Mouse (Mus musculus) megakaryocyte-erythroid progenitor cell, adult 5-6 weeks (primary cell): ENCODE results near the gene Psmd13. TPM values are rescaled to one million over a fixed set of nuclear protein-coding genes. Genes with fewer than 3 reads are reported as not detected.

Source experiments
- ATAC-seq: replicated peaks from 2 replicates; pipeline ENCODE4 v1.8.0; 2016; ENCODE audit warnings: mild to moderate bottlenecking, inconsistent platforms; ENCODE audit not compliant: severe bottlenecking, poor library complexity, low FRiP score, low TSS enrichment
- total RNA-seq, 2 experiments: library from RNA; stranded (forward) in 1 of 2; stranded (reverse) in 1 of 2; fragments of 200-1000, 215-1000 nt in 1 of 2; fragments of >200 nt in 1 of 2; fragmentation: Nextera tagmentation in 1 of 2; gene quantifications; 2 replicates each; pipeline ENCODE4 v1.2.3; 2014 to 2017

Gene Psmd13
- total RNA-seq, 2 experiments from 2014 or later, result 86.3 to 203 TPM

DNA sequence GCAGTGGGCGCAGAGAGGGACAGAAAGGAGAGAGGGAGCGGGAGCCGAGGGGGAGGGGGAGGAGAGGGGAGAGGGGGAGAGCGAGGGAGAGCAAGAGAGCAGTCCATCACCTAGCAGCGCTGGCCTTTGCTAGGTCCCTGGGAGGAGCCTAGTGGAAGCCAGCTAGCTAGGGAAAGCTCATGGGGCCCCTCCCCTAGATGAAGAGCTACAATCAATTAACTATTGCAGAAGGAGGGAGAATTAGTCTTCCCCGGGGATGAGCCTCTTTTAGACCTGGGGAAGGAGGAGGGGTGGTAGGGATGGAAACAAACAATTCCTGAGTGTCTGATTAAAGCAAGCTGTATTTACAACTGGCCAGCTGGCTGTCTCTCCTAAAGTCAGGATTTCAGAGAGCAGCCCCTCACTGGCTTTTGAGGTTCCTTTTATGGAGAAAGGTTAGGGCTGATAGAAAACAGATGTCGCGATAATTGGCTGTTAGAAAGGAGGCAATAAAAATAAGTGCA lies 58.0 kb downstream of the Psmd13 start:
- ATAC-seq, result no peak

DNA sequence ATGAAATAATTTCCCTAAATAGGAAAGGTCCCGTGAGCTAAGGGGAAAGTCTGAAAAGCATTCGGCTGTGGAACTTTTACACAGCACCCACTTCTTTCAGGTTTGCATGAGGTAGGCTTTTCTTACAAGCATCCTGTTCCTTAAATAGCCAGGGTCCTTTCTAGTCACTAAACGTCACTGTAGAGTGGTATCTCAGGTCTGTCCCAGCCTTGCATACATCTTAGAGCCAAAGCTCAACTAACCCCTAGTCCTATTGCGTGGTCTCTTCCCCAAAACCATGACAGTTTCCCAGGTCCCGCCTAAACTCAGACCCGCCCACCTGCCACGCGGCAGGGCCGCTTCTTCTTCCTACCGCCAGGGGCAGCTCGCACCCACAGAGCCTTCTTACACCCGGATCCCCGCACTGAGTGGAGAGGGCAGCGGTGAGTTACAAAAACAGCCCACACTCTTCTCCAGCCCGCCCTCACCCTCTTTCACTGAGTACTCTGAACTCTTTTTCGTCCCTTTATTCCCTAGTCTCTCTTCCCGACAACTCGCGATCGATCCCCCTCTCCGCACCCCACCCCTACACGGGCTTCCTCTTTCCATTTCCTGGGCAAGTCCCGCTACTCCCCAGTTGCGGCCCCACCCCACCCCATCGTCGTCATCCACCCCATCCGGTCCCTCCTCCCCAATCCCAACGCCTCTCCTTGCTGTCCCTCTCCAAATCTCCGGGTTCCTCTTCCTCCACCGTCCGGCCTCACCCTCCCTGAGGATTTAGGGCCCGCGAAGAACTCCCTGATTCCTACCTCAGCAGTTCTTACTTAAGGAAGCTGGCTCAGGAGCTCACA lies 59.7 kb downstream of the Psmd13 start, which contains the start of gene Pgghg:
Gene Pgghg (plus strand): TSS at position 170 of the 830 bp plus-strand sequence.
- peak; percentile 91 for ATAC-seq

DNA sequence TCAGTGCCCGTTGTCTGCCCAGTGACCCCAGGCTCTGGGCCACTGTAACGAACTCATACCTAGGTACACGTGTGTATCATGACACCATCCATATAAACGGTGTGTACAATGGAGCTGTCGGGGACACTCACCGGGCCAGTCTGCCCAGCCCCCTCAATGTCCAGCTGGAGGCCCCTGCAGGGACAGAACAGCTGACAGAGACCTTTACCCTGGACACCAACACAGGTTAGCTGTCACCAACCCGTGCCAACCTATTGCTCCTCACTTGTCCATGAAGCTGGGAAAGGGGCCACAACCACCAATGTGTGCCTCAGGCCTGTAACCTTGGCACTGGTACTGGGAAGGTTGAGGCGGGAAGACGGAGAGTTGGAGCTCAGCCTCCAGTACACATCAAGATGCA lies 60.6 kb downstream of the Psmd13 start:
- ATAC-seq, result no peak

DNA sequence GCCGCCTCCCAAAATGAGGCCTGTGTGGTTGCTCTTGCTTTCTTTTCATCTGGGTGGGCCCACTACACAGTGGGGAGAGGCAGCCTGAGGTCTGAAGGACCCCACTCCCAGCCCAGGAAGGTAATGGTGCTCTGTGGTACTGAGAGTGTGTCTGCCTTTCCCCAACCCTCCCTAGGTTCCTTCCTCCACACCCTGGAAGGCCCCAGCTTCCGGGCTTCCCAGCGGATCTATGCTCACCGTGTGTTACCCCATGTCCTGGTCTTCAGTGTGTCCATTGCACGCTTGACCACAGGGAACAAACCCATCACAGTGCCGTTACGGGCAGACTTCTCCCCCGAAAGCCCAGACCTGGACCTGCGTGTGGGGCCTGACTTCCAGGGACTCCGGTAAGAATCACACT lies 61.0 kb downstream of the Psmd13 start:
- no peak for ATAC-seq

DNA sequence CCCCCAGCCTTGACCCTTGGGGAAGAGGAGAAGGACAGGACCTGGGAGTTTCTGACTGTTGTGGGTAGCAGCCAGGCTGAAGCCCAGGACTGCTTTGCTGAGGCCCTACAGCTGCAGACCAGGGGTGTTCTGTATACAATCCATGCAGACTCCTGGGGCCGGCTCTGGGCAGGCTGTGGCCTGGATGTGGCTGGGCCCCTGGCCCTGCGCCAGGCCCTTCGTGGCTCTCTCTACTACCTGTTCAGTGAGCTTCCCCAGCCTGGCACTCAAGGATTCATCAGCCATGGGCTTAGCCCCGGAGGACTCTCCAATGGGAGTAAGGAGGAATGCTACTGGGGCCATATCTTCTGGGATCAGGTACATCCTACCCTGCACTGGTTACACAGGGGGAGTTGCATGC lies 61.6 kb downstream of the Psmd13 start:
- ATAC-seq, result no peak

DNA sequence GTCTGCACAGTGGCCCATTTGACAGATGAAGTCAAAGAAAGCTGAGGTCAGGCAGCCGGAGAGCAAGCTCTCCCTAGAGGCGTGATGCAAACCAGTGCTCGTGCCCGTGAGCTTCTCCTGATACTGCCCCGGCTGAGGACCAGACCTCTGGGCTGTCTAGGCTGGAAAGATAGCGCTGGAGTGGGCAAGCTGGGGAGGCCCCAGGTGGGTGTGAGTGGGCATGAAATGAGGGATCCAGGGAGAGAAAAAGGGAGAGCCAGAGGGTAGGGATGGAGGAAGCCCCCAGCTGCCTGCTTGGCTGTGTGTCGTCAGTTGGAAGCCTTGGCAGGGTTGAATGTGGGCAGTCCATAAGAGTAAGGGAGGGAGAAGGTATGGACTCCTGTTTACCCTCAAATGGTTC lies 62.5 kb downstream of the Psmd13 start:
- no peak for ATAC-seq

DNA sequence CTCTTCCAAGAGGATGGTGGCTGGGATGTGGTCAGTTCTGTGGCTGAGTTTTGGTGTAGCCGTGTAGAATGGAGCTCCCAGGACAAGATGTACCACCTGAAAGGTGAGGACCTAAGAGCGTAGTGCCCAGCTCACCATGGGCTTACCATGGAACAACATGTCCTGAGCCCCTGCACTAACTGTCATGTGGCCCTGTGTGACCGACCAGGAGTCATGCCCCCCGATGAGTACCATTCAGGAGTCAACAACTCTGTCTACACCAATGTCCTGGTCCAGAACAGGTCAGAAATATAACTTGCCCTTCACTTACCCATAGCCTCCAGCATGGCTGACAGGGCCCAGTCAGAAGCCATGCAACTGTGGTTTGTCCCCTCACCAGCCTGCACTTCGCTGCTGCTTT lies 63.5 kb downstream of the Psmd13 start:
- ATAC-seq, result no peak

DNA sequence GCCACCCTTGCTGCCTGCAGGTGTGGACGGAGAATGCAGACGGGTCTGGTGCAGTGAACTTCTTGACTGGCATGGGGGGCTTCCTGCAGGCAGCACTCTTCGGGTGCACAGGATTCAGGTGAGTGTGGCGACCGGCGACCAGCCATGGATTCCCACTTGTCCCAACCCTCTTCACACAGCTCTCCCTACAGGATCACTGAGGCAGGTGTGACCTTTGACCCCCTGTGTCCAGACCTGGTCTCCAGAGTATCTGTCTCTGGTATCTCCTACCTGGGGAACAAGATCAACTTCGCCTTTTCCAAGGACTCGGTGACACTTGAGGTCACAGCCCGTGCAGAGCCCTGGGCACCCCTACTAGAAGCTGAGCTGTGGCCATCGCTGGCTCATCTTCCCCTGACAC lies 64.5 kb downstream of the Psmd13 start:
- ATAC-seq, result no peak

DNA sequence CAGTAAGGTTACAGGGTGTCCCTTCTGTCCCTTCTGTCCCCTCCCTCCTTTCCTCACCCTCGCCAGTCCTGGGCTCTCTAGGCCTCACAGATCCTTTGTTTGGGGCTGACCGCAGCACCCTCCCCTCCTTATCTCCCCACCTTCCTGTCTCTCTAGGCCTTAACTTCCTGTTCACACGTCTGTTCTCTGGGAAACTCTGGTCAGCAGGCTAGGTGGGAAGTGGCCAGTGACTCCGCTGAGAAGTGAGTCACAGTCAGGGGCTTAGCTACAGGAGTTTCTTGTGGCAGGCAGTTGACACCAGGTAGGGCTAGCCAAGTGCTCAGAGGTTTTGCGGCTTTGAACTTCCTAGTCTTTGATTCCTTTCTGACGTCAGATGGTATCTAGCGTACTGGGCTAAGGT lies 65.2 kb downstream of the Psmd13 start:
- 0 out of 2 replicates have a peak, but pooled peaks have one; percentile 5 for ATAC-seq

DNA sequence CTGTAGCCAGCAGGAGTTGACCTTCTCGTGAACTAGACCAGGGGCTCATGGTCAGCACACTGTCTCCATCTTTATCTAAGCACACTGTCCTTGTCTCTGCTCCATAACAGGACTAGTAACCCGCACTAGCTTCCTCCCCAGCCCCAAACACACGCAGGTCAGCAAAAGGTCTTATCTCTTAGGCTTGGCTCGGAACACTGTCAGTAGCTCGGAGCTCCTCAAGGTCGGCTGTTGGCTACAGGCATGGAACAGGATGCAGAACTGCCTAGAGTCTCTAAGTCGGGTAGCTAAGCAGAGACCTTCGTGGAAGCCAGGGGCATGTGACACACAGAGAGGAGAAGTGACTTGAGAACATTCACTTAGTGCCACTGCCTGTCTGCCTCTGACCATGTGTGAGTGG lies 66.4 kb downstream of the Psmd13 start:
- ATAC-seq, result no peak

Other genes with a start within 250 kb of the Psmd13 start
- gene Olfr53, start 235.5 kb upstream of the Psmd13 start, total RNA-seq (2014; fragmentation: Nextera tagmentation), result not detected in 2 replicates
- not detected in 2 replicates for gene Olfr53, start 235.5 kb upstream of the Psmd13 start, total RNA-seq (2017)
- gene Olfr539, start 222.0 kb upstream of the Psmd13 start, total RNA-seq (2014; fragmentation: Nextera tagmentation), result not detected in 2 replicates
- not detected in 2 replicates for gene Olfr539, start 222.0 kb upstream of the Psmd13 start, total RNA-seq (2017)
- gene Olfr45, start 200.0 kb upstream of the Psmd13 start, total RNA-seq (2014; fragmentation: Nextera tagmentation), result 0.20 TPM in 1 of 2 replicates, not detected in the other
- gene Olfr45, start 200.0 kb upstream of the Psmd13 start, total RNA-seq (2017), result not detected in 2 replicates
- gene Olfr541, start 184.7 kb upstream of the Psmd13 start, total RNA-seq (2014; fragmentation: Nextera tagmentation), result not detected in 2 replicates
- not detected in 2 replicates for gene Olfr541, start 184.7 kb upstream of the Psmd13 start, total RNA-seq (2017)
- not detected in 2 replicates for gene Cyp2e1, start 118.2 kb upstream of the Psmd13 start, total RNA-seq (2014; fragmentation: Nextera tagmentation)
- not detected in 2 replicates for gene Cyp2e1, start 118.2 kb upstream of the Psmd13 start, total RNA-seq (2017)
- gene Syce1, start 94.1 kb upstream of the Psmd13 start, total RNA-seq (2014; fragmentation: Nextera tagmentation), result not detected in 2 replicates
- not detected in 2 replicates for gene Syce1, start 94.1 kb upstream of the Psmd13 start, total RNA-seq (2017)
- gene Zfp941, start 59.8 kb upstream of the Psmd13 start, total RNA-seq (2014; fragmentation: Nextera tagmentation), result 4.0 TPM in 1 of 2 replicates, not detected in the other
- 0.56 and 2.7 TPM in 2 replicates for gene Zfp941, start 59.8 kb upstream of the Psmd13 start, total RNA-seq (2017)
- gene Urah, start 47.0 kb upstream of the Psmd13 start, total RNA-seq (2014; fragmentation: Nextera tagmentation), result not detected in 2 replicates
- gene Urah, start 47.0 kb upstream of the Psmd13 start, total RNA-seq (2017), result not detected in 2 replicates
- gene Scgb1c1, start 36.4 kb upstream of the Psmd13 start, total RNA-seq (2014; fragmentation: Nextera tagmentation), result not detected in 2 replicates
- not detected in 2 replicates for gene Scgb1c1, start 36.4 kb upstream of the Psmd13 start, total RNA-seq (2017)
- gene Odf3, start 34.2 kb upstream of the Psmd13 start, total RNA-seq (2014; fragmentation: Nextera tagmentation), result not detected in 2 replicates
- not detected in 2 replicates for gene Odf3, start 34.2 kb upstream of the Psmd13 start, total RNA-seq (2017)
- not detected in 2 replicates for gene Gm45785, start 25.6 kb upstream of the Psmd13 start, total RNA-seq (2014; fragmentation: Nextera tagmentation)
- gene Gm45785, start 25.6 kb upstream of the Psmd13 start, total RNA-seq (2017), result 3.0 TPM in 1 of 2 replicates, not detected in the other
- gene Ric8a, start 25.0 kb upstream of the Psmd13 start, total RNA-seq (2014; fragmentation: Nextera tagmentation), result 30.0 and 44.3 TPM in 2 replicates
- gene Ric8a, start 25.0 kb upstream of the Psmd13 start, total RNA-seq (2017), result 19.2 and 27.5 TPM in 2 replicates
- 12.9 and 14.5 TPM in 2 replicates for gene Bet1l, start 24.4 kb upstream of the Psmd13 start, total RNA-seq (2014; fragmentation: Nextera tagmentation)
- 12.8 and 16.1 TPM in 2 replicates for gene Bet1l, start 24.4 kb upstream of the Psmd13 start, total RNA-seq (2017)
- 27.7 and 32.4 TPM in 2 replicates for gene Sirt3, start 341 bp downstream of the Psmd13 start, total RNA-seq (2014; fragmentation: Nextera tagmentation)
- gene Sirt3, start 341 bp downstream of the Psmd13 start, total RNA-seq (2017), result 18.2 and 23.4 TPM in 2 replicates
- not detected in 2 replicates for gene Cox8b, start 18.5 kb downstream of the Psmd13 start, total RNA-seq (2014; fragmentation: Nextera tagmentation)
- not detected in 2 replicates for gene Cox8b, start 18.5 kb downstream of the Psmd13 start, total RNA-seq (2017)
- gene Nlrp6, start 38.9 kb downstream of the Psmd13 start, total RNA-seq (2014; fragmentation: Nextera tagmentation), result 0.52 TPM in 1 of 2 replicates, not detected in the other
- gene Nlrp6, start 38.9 kb downstream of the Psmd13 start, total RNA-seq (2017), result not detected in 2 replicates
- gene Pgghg, start 59.4 kb downstream of the Psmd13 start, total RNA-seq (2014; fragmentation: Nextera tagmentation), result 12.2 and 18.7 TPM in 2 replicates
- 6.1 and 7.2 TPM in 2 replicates for gene Pgghg, start 59.4 kb downstream of the Psmd13 start, total RNA-seq (2017)
- 0.55 TPM in 1 of 2 replicates, not detected in the other for gene Ifitm5, start 68.3 kb downstream of the Psmd13 start, total RNA-seq (2014; fragmentation: Nextera tagmentation)
- 2.4 TPM in 1 of 2 replicates, not detected in the other for gene Ifitm5, start 68.3 kb downstream of the Psmd13 start, total RNA-seq (2017)
- gene Gm45717, start 74.0 kb downstream of the Psmd13 start, total RNA-seq (2014; fragmentation: Nextera tagmentation), result not detected in 2 replicates
- not detected in 2 replicates for gene Gm45717, start 74.0 kb downstream of the Psmd13 start, total RNA-seq (2017)
- 285 and 292 TPM in 2 replicates for gene Ifitm2, start 74.0 kb downstream of the Psmd13 start, total RNA-seq (2014; fragmentation: Nextera tagmentation)
- gene Ifitm2, start 74.0 kb downstream of the Psmd13 start, total RNA-seq (2017), result 265 and 278 TPM in 2 replicates
- 37.2 and 54.3 TPM in 2 replicates for gene Ifitm1, start 85.3 kb downstream of the Psmd13 start, total RNA-seq (2014; fragmentation: Nextera tagmentation)
- 20.9 and 50.8 TPM in 2 replicates for gene Ifitm1, start 85.3 kb downstream of the Psmd13 start, total RNA-seq (2017)
- gene Ifitm3, start 128.8 kb downstream of the Psmd13 start, total RNA-seq (2014; fragmentation: Nextera tagmentation), result 53.9 and 67.3 TPM in 2 replicates
- gene Ifitm3, start 128.8 kb downstream of the Psmd13 start, total RNA-seq (2017), result 54.1 and 55.3 TPM in 2 replicates
- gene Ifitm6, start 136.0 kb downstream of the Psmd13 start, total RNA-seq (2014; fragmentation: Nextera tagmentation), result not detected in 2 replicates
- gene Ifitm6, start 136.0 kb downstream of the Psmd13 start, total RNA-seq (2017), result 25.3 TPM in 1 of 2 replicates, not detected in the other
- gene Gm17387, start 147.2 kb downstream of the Psmd13 start, total RNA-seq (2014; fragmentation: Nextera tagmentation), result not detected in 2 replicates
- gene Gm17387, start 147.2 kb downstream of the Psmd13 start, total RNA-seq (2017), result not detected in 2 replicates
- gene B4galnt4, start 179.1 kb downstream of the Psmd13 start, total RNA-seq (2014; fragmentation: Nextera tagmentation), result 0.20 and 0.70 TPM in 2 replicates
- gene B4galnt4, start 179.1 kb downstream of the Psmd13 start, total RNA-seq (2017), result not detected in 2 replicates
- gene Pkp3, start 196.2 kb downstream of the Psmd13 start, total RNA-seq (2014; fragmentation: Nextera tagmentation), result 0.17 and 11.2 TPM in 2 replicates
- 2.8 TPM in 1 of 2 replicates, not detected in the other for gene Pkp3, start 196.2 kb downstream of the Psmd13 start, total RNA-seq (2017)
- 14.0 and 24.8 TPM in 2 replicates for gene Sigirr, start 218.6 kb downstream of the Psmd13 start, total RNA-seq (2014; fragmentation: Nextera tagmentation)
- gene Sigirr, start 218.6 kb downstream of the Psmd13 start, total RNA-seq (2017), result 7.1 and 13.0 TPM in 2 replicates
- gene Ano9, start 235.8 kb downstream of the Psmd13 start, total RNA-seq (2014; fragmentation: Nextera tagmentation), result not detected in 2 replicates
- not detected in 2 replicates for gene Ano9, start 235.8 kb downstream of the Psmd13 start, total RNA-seq (2017)
- 59.0 and 64.0 TPM in 2 replicates for gene Ptdss2, start 240.4 kb downstream of the Psmd13 start, total RNA-seq (2014; fragmentation: Nextera tagmentation)
- 14.0 and 21.1 TPM in 2 replicates for gene Ptdss2, start 240.4 kb downstream of the Psmd13 start, total RNA-seq (2017)